Mouse (Mus musculus) T-helper 1 cell (primary cell): ENCODE data around the gene Khdrbs2.
"Not testable (repeated sequence)": the region's sequence is repeated elsewhere in the genome, so short reads cannot be mapped to it uniquely, and the experiment has no call there.

ENCODE experiments used
- in situ Hi-C: fragments of 300-600 bp; cut with MboI, MseI; formaldehyde crosslinking; loops from one replicate; pipeline ENCODE4 v1.15.1; 2025; ENCODE audit warnings: high pct_unique_total_duplicates

Khdrbs2 gene

DNA sequence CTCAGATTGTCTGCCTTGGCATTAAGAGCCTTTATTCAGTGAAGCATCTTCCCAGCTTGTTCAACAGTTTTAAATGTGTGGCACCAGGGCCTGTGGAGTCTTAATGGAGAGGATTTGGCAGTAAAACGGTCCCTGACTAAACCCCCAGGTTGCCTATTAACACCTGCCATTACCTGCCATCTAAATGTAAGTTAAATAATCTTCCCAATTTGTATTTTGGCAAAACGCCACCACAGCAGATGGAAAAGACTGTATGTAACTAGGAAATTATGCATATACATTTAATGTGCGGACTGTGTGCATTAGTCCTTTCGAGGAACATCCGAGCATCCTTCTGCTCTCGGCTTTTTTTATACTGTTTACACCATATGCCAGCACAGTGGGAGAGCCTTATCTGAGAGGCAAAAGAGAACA is 290.6 kb downstream of the Khdrbs2 start:
- in situ Hi-C loops, result no loop called here

DNA sequence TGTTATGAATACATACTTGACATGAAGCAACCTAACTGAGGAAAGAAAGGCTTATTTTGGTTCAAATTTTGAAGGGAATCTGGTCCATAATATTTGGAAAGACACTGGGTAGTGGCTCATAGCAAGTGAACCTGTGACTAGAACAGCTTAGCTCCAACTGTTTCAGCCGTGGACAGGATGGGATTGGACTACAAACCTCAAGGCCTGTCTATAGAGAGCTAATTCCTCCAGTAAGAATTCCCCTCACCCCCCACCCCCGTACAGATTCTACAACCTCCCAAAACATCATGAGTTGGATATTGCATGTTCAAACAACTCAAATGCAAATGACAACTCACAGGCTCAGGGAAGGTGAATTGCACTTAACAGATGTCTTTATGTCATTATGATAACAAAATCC is 298.5 kb downstream of the Khdrbs2 start:
- in situ Hi-C loops, result no loop called here

DNA sequence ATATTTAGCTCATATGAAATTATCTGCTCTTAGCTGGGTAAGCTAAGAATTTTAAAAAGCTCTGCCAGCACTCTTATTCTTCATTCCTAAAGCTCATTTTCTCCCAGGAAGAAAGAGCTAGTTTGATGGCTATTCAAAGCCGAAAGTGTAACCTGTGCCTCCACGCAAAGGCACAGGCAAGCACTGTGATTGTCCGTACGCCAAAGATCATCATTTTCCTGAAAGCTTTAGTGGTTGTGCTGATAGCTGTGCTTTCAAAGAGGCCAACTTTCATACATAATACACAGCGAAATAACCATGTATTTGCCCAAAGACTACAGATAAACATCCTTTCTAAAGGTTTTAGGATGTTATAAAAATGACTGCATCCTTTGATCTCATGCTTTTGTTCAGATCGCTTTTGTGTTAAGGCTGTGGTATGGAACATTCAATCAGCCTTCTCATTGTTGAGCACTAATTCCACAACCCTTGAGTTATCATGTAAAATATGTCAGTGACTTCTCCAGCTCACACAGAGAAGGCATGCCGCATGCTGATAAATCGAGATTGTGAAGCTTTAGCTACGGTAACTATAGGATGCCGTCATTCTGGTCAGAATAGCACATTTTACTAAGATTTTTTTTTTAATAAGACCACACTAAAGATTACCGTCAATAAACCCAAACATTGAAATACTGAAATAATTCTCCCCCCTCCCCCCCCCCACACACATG is 299.1 kb downstream of the Khdrbs2 start:
- in situ Hi-C loops, result no loop called here

DNA sequence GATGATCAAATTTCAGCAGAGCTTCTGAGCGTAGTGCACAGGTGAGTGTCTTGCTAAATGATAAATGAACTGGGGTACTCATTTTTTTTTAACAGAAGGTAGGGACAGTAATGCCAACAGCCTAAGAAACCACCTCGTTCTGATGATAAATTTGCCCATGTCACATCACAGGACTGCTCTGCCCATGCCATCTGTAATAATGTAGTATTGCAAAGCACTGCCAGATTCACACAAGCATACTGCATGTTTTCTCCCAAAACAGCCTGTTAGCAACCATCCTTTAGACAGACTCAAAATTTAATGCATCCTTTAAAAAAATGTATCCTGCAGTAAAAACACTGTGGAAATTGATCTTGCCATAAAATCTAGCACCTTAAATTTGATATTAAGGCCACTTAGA is 315.4 kb downstream of the Khdrbs2 start:
- in situ Hi-C loops, result no loop called here

DNA sequence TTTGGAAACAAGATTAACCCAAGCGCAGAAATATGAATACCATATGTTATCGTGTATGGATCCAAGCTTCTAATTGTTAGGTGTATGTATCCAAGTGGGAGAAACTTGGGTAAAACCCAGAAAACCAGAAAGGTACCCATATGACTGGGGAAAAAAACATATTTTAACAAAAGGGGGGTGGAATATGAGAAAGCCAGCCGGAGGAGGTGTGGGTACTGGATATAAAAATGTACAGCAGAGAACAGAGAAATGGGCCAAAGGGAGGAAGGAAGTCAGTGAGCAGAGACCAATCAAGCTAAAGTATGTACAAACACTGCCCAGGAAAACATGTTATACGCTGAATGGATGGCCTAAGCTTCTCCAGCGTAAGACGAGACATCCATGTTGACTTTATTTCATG is 330.9 kb downstream of the Khdrbs2 start:
- in situ Hi-C loops, result no loop called here

DNA sequence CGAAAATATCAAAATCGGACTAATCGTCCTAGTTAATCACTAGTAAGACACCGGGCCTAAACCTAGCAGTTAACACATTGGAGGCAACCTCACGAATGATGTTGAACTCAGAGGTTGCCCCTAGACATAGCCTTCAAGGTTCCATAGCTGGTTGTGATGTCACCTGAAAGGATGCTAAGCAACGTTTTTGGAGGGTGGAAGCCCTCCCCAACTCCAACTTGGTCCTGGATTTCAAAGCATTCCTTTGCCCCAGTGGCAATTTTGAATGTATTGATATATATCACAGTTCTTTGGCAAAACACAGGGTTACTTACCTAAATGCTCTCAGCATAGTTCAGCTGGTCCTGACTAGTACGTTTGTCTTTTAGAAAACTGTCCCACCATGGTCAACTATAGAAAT is 374.7 kb downstream of the Khdrbs2 start, which contains the start of gene Gm5415:
Gm5415 (minus strand) TSS at position 101 of the 400 bp plus-strand sequence.
- in situ Hi-C loops, result not testable (repeated sequence)

DNA sequence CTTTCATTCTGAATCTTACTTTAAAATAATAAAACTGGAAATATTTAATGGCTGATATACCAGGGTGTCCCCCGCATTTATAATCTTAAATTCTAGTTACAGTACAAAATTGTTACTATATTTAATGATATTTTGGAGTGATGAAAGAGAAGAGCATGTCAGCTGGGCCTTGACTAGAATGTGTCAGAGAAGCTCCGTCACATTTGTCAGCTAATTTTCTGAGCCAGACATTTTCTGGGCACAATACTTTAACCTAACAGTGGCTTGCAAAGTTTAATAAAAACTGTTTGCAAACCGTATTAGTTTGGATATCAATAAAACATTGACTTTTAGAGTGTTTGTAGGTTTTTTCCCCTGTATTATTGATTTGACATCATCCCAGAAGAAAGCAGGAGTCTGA is 380.9 kb downstream of the Khdrbs2 start:
- in situ Hi-C loops, result no loop called here

DNA sequence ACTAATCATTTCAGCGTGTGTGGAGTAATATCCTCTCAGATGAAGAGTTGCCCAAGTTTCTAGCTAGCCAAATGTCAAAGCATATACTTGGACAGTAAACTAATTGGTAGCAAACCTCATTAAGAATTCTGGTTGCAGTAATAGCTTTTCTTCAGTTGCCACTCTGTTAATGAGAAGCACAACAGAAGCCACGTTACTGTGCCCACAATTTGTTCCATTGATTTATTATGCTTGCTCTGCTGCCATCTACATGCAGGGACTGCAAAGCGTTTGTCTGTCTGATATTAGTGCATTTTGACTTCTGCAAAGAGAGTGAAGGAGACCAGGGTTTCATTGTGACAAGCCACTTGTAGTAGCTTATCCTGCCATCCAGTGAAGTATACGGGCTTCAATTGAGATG is 381.4 kb downstream of the Khdrbs2 start:
- in situ Hi-C loops, result no loop called here

DNA sequence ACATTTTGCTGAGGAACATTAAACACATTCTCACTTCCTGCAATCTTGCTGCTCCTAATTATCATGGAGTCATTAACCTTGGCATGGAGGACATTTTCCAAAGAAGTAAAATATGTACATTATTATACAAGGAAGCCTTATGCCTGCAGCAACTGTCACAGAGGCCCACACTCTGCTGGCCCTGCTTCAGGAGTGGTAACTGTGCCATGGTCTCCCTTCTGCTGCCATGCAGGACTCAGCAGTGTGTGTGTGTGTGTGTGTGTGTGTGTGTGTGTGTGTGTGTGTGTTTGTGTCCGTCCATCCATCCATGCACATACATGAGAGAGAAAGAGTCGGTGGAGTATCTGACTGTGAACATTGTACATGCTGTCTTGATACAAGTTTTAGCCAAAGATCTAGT is 396.4 kb downstream of the Khdrbs2 start:
- in situ Hi-C loops, result no loop called here

DNA sequence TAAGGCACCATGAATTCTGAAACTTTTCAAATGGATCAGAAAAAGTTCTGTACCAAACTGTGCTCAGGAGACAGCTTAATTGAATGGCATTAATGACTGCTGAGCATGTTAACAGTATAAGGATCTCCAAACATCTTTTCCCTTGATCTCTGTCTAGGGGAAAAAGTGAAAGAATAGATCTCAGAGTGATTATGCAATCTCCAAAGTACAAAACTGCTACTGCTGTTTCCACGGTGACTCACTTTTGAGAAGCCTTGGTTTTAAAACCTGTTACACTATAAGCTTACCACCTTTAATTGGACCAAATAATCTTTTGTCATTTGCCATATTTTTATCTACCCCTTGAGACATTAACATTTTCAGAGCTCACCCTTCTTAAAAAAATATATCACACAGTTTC is 453.5 kb downstream of the Khdrbs2 start:
- in situ Hi-C loops, result no loop called here

DNA sequence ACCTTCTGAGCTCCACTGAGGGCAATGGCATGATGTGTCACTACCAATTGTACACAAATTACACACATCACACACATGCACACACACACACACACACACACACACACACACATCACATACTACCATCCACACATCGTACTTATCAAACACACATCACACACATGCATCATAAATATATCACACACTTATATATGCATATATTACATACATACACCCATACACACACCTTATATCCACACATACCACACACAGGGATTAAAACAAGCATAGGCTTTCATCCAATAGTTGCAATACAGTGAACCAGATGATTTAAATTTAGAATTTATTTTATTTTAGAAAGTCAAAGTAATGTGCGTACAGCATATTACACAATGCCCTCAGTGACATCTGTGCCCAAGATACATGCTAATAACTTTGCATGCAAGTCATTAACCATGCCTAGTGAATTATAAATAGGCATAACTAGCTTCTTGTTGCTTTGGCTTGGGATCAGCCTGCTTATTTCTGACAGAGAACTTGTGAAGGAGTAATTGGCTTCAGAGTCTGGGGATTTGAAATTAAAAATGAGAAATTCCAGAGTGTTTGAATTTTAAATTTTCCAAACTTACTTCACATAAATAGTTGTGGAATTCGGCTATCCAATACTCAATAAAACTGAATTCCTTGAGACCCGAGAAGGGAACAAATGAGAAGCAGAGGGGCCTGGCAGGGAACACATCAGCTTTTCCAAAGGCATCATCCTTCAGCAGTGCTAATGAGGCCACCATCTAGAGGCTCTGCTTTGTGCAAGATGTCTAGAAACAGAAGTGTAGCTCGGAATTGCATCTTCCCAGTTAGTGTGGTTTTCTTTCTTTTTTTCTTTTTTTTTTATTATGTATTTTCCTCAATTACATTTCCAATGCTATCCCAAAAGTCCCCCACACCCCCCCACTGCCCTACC is 460.2 kb downstream of the Khdrbs2 start:
- in situ Hi-C loops, result no loop called here

DNA sequence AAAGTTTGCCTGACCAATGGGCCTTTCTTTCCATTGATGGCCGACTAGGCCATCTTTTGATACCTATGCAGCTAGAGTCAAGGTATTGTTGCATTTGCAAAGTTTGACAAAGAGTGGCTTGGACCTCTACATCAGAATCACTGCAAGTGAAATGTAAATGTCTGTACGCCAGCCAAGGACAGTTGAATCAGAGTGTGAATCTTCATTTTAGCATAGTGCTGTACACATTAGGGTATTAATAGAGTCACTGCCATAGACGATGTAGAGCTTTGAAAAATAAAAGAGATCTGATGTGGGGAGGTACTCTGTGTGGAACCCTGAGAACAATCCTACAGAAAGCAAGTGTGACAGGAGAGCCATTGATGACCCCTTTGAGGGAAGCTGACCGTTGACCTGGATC is 460.9 kb downstream of the Khdrbs2 start:
- in situ Hi-C loops, result no loop called here

DNA sequence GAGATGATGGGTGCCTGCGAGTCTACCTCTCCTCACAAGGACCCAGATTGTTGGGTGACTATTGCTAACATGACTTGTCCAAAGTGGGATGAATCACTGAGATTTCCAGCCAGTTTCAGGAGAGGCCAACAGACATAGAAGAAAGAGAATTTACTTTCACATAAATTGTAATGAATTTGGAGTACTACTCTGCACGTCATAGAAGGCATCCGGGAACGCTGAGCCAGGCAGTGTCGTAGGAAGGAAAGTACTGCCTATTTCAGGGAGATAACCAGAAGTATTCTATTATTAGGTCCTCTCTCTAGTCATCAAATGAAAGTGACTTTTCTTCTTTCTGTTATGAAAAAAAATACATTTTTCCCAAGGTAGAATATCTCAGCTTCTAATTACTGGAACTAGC is 466.6 kb downstream of the Khdrbs2 start:
- in situ Hi-C loops, result loop anchor here (5.0 kb wide), 1 partner anchor 53 kb away; no protein-coding TSS in a partner anchor

DNA sequence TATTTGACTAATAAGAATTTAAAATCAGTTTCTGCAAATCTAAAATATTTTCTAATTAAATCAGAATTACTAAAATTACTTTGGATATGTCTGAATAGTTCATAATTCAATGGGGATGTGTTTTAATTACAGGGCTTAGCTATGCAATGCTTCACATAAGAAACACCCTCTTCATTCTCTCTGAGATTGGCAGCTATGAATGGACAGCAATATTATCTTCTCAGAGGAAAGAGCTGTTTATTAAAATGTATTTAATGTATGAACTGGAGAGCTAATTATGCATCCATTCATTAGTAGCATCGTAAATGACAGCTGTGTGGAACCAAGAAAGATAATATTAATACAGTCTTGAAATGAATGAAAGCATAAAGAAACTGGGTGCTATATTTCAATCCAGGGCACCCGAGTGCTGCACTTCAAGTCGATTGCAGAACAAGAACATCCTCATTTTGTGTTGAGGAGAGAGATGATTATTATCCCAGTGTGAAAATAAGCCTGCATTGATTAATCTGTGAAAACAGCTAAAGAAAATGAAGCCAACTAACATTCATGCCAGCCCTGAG is 477.2 kb downstream of the Khdrbs2 start:
- in situ Hi-C loops, result no loop called here

DNA sequence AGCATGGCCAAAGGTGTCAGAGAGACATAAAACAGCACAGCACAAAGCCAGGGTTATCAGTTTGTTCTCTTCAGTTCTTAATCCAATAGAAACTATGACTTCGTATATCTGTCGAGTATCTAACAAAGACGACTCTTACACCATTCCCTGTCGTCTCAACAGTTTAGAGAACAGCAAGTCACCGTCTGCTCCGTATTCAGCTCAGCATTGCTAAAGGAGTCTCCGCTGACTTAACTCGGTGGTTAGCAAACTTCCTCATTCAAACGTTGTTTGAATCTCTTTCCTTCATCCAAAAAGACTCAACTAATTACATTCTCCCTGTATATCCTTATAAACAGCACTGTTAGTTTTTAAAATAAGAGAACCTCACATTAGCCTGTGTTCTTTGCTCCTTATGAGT is 521.3 kb downstream of the Khdrbs2 start:
- in situ Hi-C loops, result loop anchor here (5.0 kb wide), 1 partner anchor 57 kb away; no protein-coding TSS in a partner anchor

DNA sequence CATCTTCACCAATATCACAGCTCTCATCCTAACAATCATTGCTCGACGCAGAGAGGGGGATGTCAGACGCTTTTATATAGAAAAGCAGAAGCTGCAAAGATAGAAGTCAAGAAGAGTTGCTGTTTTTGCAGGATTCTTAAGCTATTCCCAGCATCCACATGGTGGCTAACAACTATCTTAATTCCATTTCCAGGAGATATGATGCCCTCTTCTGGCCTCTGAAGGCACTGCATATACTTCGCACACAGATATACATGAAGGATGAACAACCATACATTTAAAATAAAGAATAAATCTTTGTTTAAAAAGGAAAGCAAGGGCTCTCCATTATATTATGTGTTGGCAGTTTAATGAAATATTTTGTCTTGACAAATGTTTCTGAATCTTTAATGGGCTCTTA is 527.6 kb downstream of the Khdrbs2 start:
- in situ Hi-C loops, result no loop called here

DNA sequence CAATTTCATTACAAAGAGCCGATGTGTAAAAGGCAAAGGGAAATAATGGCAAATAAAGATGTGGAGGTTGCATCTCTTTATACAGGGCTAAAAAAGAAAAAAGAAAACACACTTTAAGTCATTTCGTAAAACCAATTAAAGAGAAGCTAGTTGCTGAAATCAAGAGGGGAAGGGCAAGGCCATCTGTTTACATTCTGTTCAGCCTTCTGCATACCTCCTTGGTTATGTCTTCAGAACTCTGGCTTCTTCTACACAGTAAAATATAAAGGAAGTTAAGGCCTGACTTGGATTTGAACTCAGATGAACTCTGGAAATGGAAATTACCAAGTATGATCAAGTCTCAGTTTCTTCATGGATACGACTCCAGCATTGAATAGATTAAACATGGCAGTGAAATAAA is 528.8 kb downstream of the Khdrbs2 start:
- in situ Hi-C loops, result no loop called here
